Mouse (Mus musculus): ENCODE data around the gene Dop1a. TPM values are rescaled to one million over a fixed set of nuclear protein-coding genes. Genes with fewer than 3 reads are reported as not detected.

The Dop1a gene
- polyA plus RNA-seq, 1 experiment from 2014 or later, result 71.6 TPM

DNA sequence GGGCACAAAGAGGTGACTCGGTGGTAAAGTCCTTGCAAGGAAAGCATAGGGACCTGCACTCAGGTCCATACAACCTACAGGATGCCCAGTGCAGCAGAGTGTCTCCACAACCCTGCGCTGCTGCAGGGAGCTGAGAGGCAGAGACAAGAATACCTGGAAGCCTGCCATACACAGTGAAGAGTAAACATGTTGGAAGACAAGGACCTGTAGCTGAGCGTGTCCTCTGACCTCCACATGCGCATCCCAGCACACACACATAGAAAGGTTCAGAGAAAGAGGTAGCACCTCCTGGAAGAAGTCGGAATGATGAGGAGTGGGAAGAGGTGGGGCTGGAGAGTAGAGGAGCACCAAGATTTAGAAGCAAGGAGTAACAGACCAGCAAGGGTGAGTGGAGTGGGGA lies 67.1 kb downstream of the Dop1a start:
- no peak for ATAC-seq (ENCODE audit: low read depth)
- 93% methylated on average over 5 of the region's 5 CpGs for WGBS
- Histone ChIP-seq H3K36me3 (ENCODE audit: control insufficient read depth, insufficient read depth, low read length) (peaks cover 26% of the 10 kb centered on the region), H3K4me3 (ENCODE audit: low read depth, low read length) (no peak overlapping the region), H3K27ac (ENCODE audit: low read depth, low read length) (no peak overlapping the region), H3K4me2 (ENCODE audit: low read depth, low read length) (no peak overlapping the region), H3K9me3 (ENCODE audit: control insufficient read depth, low read length) (no peaks in the 10 kb centered on the region), H3K4me1 (ENCODE audit: control insufficient read depth, insufficient read depth, low read length) (no peaks in the 10 kb centered on the region), H3K9ac (replicated peaks; ENCODE audit: low read depth, low read length) (no peak overlapping the region), H3K27me3 (ENCODE audit: control insufficient read depth, insufficient read depth, low read length) (no peaks in the 10 kb centered on the region)

DNA sequence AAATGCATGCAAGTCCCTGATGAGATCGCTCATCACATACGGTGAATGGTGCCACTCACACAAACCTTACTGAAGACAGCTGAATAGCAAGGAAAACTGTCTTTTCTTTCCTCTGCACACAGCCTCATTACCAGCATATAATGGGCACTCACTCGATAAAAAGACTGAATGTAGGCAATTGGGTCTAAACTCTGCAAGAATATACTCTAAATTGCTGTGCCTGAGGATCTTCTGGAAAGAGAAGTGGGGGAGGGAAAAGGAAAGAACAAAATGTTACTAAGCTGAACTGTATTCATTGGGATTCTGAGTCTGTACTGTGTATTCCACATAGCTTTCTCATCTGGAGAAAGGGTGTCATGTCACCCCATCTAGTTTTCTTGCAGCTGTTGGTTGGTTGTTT lies 76.5 kb downstream of the Dop1a start:
- H3K4me1 ChIP-seq (ENCODE audit: control insufficient read depth, insufficient read depth, low read length), result no peaks in the 10 kb centered on the region
- H3K27me3 ChIP-seq (ENCODE audit: control insufficient read depth, insufficient read depth, low read length), result no peaks in the 10 kb centered on the region
- no peak overlapping the region for H3K9ac ChIP-seq (replicated peaks; ENCODE audit: low read depth, low read length)
- peaks cover 24% of the 10 kb centered on the region for H3K36me3 ChIP-seq (ENCODE audit: control insufficient read depth, insufficient read depth, low read length)
- H3K4me2 ChIP-seq (ENCODE audit: low read depth, low read length), result no peak overlapping the region
- no peak overlapping the region for H3K4me3 ChIP-seq (ENCODE audit: low read depth, low read length)
- H3K9me3 ChIP-seq (ENCODE audit: control insufficient read depth, low read length), result no peaks in the 10 kb centered on the region
- no peak overlapping the region for H3K27ac ChIP-seq (ENCODE audit: low read depth, low read length)
- ATAC-seq (ENCODE audit: low read depth), result no peak
- 85% methylated on average over 3 of the region's 3 CpGs for WGBS

DNA sequence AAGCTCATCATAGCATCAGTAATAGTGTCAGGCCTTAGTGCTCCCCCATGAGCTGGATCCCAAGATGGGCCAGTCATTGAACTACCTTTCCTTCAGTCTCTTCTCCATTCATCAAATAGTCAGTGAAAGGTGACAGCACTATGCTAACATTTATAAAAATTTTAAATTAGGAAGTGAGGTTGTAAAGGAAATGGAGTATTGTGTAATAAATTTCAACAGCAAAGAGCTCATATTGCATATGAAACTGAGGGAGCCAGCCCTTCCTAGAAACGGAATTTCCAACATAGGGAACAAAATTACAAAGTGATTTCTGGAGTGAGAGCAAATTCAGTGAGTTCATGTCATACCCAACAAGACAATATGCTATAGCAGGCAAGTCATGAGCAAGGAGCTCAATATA lies 77.6 kb downstream of the Dop1a start:
- Histone ChIP-seq H3K27ac (ENCODE audit: low read depth, low read length) (no peak overlapping the region), H3K9ac (replicated peaks; ENCODE audit: low read depth, low read length) (no peak overlapping the region), H3K27me3 (ENCODE audit: control insufficient read depth, insufficient read depth, low read length) (no peaks in the 10 kb centered on the region), H3K9me3 (ENCODE audit: control insufficient read depth, low read length) (no peaks in the 10 kb centered on the region), H3K4me3 (ENCODE audit: low read depth, low read length) (no peak overlapping the region), H3K4me1 (ENCODE audit: control insufficient read depth, insufficient read depth, low read length) (no peaks in the 10 kb centered on the region), H3K36me3 (ENCODE audit: control insufficient read depth, insufficient read depth, low read length) (peaks cover 28% of the 10 kb centered on the region), H3K4me2 (ENCODE audit: low read depth, low read length) (no peak overlapping the region)
- ATAC-seq (ENCODE audit: low read depth), result no peak
- WGBS, result 73% methylated on average over 1 of the region's 1 CpGs

DNA sequence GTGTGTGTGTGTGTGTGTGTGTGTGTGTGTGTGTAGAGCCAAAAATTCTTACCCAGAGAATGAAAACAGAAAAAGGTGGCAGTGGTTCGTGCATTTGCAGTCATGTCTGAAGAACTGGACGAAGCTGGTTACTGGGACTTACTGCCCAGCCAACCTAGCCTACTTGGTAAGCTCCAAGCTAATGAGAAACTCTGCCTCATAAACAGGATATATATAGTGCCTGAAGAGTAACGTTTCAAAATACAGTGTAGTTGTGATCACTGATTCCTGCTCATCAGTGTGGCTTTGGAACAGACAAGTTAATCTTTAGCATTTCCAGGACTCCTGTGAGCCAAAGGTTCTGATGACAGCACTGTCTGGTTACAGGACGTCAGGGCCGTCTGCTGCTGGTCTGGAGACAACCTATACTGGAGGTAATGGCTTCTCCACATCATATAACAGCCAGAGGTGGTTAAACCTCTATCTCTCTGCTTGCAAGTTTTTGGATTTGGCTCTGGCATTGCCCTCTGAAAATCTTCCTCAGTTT lies 82.7 kb downstream of the Dop1a start:
- Histone ChIP-seq H3K4me2 (ENCODE audit: low read depth, low read length) (no peak overlapping the region), H3K4me1 (ENCODE audit: control insufficient read depth, insufficient read depth, low read length) (no peaks in the 10 kb centered on the region), H3K4me3 (ENCODE audit: low read depth, low read length) (no peak overlapping the region), H3K36me3 (ENCODE audit: control insufficient read depth, insufficient read depth, low read length) (peaks cover 48% of the 10 kb centered on the region), H3K9ac (replicated peaks; ENCODE audit: low read depth, low read length) (no peak overlapping the region), H3K27ac (ENCODE audit: low read depth, low read length) (no peak overlapping the region), H3K27me3 (ENCODE audit: control insufficient read depth, insufficient read depth, low read length) (no peaks in the 10 kb centered on the region), H3K9me3 (ENCODE audit: control insufficient read depth, low read length) (no peaks in the 10 kb centered on the region)
- WGBS, result 90% methylated on average over 5 of the region's 5 CpGs
- no peak for ATAC-seq (ENCODE audit: low read depth)

DNA sequence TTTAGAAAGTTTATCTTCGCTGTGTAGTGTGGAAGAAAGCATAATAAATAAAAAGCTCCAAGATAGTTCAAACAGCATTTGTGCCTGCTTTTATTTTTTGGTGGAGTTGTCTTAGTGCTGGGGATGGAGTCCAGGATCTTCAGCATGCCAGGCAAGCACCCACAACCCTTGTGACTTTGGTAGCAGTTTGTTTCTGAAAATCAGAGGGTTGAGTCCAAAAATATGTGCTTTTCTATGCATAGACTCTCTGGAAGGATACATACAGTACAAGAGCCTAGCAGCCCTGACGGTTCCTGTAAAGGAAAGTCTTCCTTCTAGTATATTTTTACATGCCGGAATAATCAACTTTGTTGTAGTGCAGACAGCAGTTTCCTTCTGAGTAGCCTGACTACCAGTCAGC lies 83.8 kb downstream of the Dop1a start:
- peaks cover 49% of the 10 kb centered on the region for H3K36me3 ChIP-seq (ENCODE audit: control insufficient read depth, insufficient read depth, low read length)
- no peak overlapping the region for H3K9ac ChIP-seq (replicated peaks; ENCODE audit: low read depth, low read length)
- no peaks in the 10 kb centered on the region for H3K4me1 ChIP-seq (ENCODE audit: control insufficient read depth, insufficient read depth, low read length)
- WGBS, result 90% methylated on average over 3 of the region's 3 CpGs
- H3K27me3 ChIP-seq (ENCODE audit: control insufficient read depth, insufficient read depth, low read length), result no peaks in the 10 kb centered on the region
- H3K9me3 ChIP-seq (ENCODE audit: control insufficient read depth, low read length), result no peaks in the 10 kb centered on the region
- H3K27ac ChIP-seq (ENCODE audit: low read depth, low read length), result no peak overlapping the region
- no peak overlapping the region for H3K4me2 ChIP-seq (ENCODE audit: low read depth, low read length)
- ATAC-seq (ENCODE audit: low read depth), result no peak
- no peak overlapping the region for H3K4me3 ChIP-seq (ENCODE audit: low read depth, low read length)

DNA sequence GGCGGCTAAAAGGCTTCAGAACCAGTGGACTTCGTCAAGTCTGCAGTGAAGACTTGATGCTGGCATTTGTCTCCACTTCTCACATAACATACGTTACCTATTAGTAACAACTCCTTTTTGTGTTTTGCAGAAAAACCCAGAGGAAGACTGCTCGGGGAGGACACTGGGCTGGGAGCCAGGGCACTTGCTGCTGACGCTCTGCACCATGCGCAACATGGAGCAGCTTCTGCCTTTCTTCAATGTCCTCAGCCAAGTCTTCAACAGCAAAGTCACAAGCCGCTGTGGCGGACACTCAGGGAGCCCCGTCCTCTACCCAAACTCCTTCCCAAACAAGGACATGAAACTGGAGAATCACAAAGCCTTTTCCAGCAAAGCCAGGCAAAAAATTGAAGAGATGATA lies 86.9 kb downstream of the Dop1a start:
- Histone ChIP-seq H3K4me1 (ENCODE audit: control insufficient read depth, insufficient read depth, low read length) (no peaks in the 10 kb centered on the region), H3K9ac (replicated peaks; ENCODE audit: low read depth, low read length) (no peak overlapping the region), H3K4me3 (ENCODE audit: low read depth, low read length) (no peak overlapping the region), H3K9me3 (ENCODE audit: control insufficient read depth, low read length) (no peaks in the 10 kb centered on the region), H3K27ac (ENCODE audit: low read depth, low read length) (no peak overlapping the region), H3K4me2 (ENCODE audit: low read depth, low read length) (no peak overlapping the region), H3K36me3 (ENCODE audit: control insufficient read depth, insufficient read depth, low read length) (peaks cover 53% of the 10 kb centered on the region), H3K27me3 (ENCODE audit: control insufficient read depth, insufficient read depth, low read length) (no peaks in the 10 kb centered on the region)
- ATAC-seq (ENCODE audit: low read depth), result no peak
- 87% methylated on average over 9 of the region's 9 CpGs for WGBS

DNA sequence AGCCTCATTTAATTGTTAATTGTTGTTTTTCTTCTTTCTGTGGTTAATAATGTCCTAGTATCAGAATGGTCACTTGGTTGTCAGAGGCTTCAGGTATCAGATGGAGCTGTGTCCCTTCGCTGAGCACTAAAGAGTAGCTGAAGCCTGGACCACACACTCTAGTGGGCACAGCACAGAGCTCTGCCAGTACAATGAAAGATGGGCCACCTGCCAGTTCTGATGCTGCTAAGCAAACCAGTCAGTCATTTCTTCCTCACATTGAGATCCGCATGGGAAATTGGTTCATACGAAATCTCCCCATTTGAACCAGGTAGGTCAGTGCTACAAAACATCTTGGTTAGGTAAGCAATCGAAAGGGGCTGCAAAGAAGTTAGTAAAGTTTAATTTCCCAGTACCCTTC lies 87.7 kb downstream of the Dop1a start:
- H3K27me3 ChIP-seq (ENCODE audit: control insufficient read depth, insufficient read depth, low read length), result no peaks in the 10 kb centered on the region
- no peaks in the 10 kb centered on the region for H3K9me3 ChIP-seq (ENCODE audit: control insufficient read depth, low read length)
- H3K36me3 ChIP-seq (ENCODE audit: control insufficient read depth, insufficient read depth, low read length), result peaks cover 60% of the 10 kb centered on the region
- no peak overlapping the region for H3K4me2 ChIP-seq (ENCODE audit: low read depth, low read length)
- H3K27ac ChIP-seq (ENCODE audit: low read depth, low read length), result no peak overlapping the region
- no peak overlapping the region for H3K4me3 ChIP-seq (ENCODE audit: low read depth, low read length)
- 95% methylated on average over 4 of the region's 4 CpGs for WGBS
- no peaks in the 10 kb centered on the region for H3K4me1 ChIP-seq (ENCODE audit: control insufficient read depth, insufficient read depth, low read length)
- ATAC-seq (ENCODE audit: low read depth), result no peak
- H3K9ac ChIP-seq (replicated peaks; ENCODE audit: low read depth, low read length), result no peak overlapping the region

DNA sequence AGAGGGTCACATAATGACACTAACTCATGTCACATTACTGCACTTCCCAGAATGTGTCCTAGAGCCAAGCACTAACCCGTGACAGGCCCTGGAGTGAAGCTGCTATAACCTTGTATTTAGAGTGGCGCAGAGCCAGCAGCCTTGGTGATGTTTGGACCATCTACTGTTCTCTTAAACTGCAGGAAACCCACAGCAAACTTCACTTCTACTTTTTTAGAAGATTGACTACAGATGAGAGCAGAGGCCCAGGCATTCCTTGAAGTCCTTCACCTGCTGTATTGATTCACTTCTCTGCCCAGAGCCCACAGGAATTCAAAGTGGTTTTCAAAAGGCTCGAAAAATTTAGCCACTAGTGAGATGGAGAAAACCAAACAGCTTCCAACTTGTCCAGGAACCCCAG lies 93.6 kb downstream of the Dop1a start:
- no peak overlapping the region for H3K27ac ChIP-seq (ENCODE audit: low read depth, low read length)
- H3K9ac ChIP-seq (replicated peaks; ENCODE audit: low read depth, low read length), result no peak overlapping the region
- no peak overlapping the region for H3K4me2 ChIP-seq (ENCODE audit: low read depth, low read length)
- no peak for ATAC-seq (ENCODE audit: low read depth)
- H3K27me3 ChIP-seq (ENCODE audit: control insufficient read depth, insufficient read depth, low read length), result no peaks in the 10 kb centered on the region
- WGBS, result 85% methylated on average over 3 of the region's 3 CpGs
- H3K9me3 ChIP-seq (ENCODE audit: control insufficient read depth, low read length), result no peaks in the 10 kb centered on the region
- H3K4me3 ChIP-seq (ENCODE audit: low read depth, low read length), result no peak overlapping the region
- no peaks in the 10 kb centered on the region for H3K4me1 ChIP-seq (ENCODE audit: control insufficient read depth, insufficient read depth, low read length)
- H3K36me3 ChIP-seq (ENCODE audit: control insufficient read depth, insufficient read depth, low read length), result peaks cover 48% of the 10 kb centered on the region

DNA sequence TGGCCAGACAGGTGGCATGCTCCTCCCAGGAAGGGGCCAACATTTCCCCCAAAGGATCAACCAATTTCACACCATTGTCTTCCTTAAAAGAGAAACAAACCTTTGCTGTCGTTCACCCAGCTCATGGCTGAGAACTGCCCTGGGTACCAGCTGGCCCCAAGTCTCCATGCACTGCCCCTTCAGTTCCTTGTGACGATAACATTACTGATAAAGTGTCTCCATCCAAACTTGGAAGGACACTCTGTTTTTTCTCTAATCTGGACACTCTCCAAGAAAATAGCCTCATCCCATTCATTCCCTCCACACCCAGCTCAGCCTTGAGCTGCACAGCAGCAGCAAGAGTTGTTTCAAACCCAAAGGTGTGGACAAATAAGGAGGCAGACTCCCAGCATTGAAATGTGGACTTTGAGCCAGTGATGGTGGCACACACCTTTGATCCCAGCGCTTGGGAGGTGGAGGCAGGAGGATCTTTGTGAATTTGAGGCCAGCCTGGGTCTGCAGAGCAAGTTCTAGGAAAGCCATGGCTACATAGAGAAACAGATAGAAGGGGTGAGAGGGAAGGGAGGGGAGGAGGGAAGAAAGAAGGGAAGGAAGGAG lies 102.5 kb downstream of the Dop1a start:
- 86% methylated on average over 3 of the region's 3 CpGs for WGBS

More for the DNA sequence above, 102.5 kb downstream of the Dop1a start:
- H3K4me2 ChIP-seq (ENCODE audit: low read depth, low read length), result no peak overlapping the region
- peaks cover 8% of the 10 kb centered on the region for H3K4me1 ChIP-seq (ENCODE audit: control insufficient read depth, insufficient read depth, low read length)
- no peaks in the 10 kb centered on the region for H3K27me3 ChIP-seq (ENCODE audit: control insufficient read depth, insufficient read depth, low read length)
- no peak overlapping the region for H3K4me3 ChIP-seq (ENCODE audit: low read depth, low read length)
- no peaks in the 10 kb centered on the region for H3K9me3 ChIP-seq (ENCODE audit: control insufficient read depth, low read length)
- peaks cover 22% of the 10 kb centered on the region for H3K36me3 ChIP-seq (ENCODE audit: control insufficient read depth, insufficient read depth, low read length)
- H3K27ac ChIP-seq (ENCODE audit: low read depth, low read length), result no peak overlapping the region
- no peak overlapping the region for H3K9ac ChIP-seq (replicated peaks; ENCODE audit: low read depth, low read length)
- ATAC-seq (ENCODE audit: low read depth), result no peak
